Comparison of ENCODE assay signal across 26 mouse cellular contexts in the genomic region with DNA sequence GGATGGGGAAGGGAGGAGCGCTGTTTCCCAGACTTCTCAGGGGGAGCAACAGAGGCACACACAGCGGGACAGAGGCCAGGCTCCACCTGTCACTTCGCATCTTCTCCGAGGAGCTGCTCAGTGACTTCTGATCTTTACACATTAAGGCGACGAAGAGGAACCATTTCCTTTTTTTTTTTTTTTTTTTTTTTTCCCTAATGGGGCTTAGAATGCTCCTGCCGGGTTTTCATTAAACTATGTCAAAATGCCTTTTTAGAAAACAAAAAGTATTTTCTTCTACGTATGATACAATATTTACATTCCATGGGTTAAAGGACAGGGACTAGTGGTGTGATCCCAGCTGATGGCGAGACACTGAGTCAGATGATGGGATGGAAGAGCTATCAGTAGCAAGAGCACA. TPM values are rescaled to one million over a fixed set of nuclear protein-coding genes. Genes with fewer than 3 reads are reported as not detected.
A peak's percentile ranks its signal among the peaks of the same experiment; 100 is the strongest.
DNase-seq lines count a peak whose midpoint lies in the region; ATAC-seq and TF ChIP-seq lines count a peak whose summit lies in the region.
"Had no signal": no experiment of that assay in that cellular context is flagged by ENCODE, and none has a peak within 500 bp of the region (broad histone marks: within the 10 kb centered on the region; RNA-seq: fewer than 3 reads in every experiment).

No protein-coding gene starts in this region.

- H3K4me3 ChIP-seq in heart, postnatal 0 days (ENCODE audit: low read depth, low read length): no peak overlapping the region
- H3K4me3 ChIP-seq in midbrain, embryonic 13.5 days (replicated peaks): no peak overlapping the region
- H3K4me3 ChIP-seq in midbrain, postnatal 0 days (ENCODE audit: low read depth, low read length): no peak overlapping the region
- H3K4me3 ChIP-seq in macrophage (ENCODE audit: inconsistent target): no peak overlapping the region
- H3K4me3 ChIP-seq: embryonic facial prominence, embryonic 15.5 days; forebrain, embryonic 10.5 days; left cerebral cortex, adult 2 months; stomach, embryonic 15.5 days had no signal

- 88% methylated on average over 9 of the region's 9 CpGs for WGBS in heart, postnatal 0 days
- WGBS in midbrain, embryonic 13.5 days: 93% methylated on average over 9 of the region's 9 CpGs
- WGBS in midbrain, postnatal 0 days: 87% methylated on average over 9 of the region's 9 CpGs
- WGBS in macrophage (ENCODE audit: missing documents): 81% methylated on average over 9 of the region's 9 CpGs

- no peak for TF ChIP-seq EP300 in heart, postnatal 0 days (IDR thresholded peaks at IDR 0.05; ENCODE audit: low read depth)

- no peaks in the 10 kb centered on the region for H3K4me1 ChIP-seq in heart, postnatal 0 days (ENCODE audit: control insufficient read depth, insufficient read depth)
- no peaks in the 10 kb centered on the region for H3K4me1 ChIP-seq in midbrain, embryonic 13.5 days (replicated peaks)
- H3K4me1 ChIP-seq in midbrain, postnatal 0 days (ENCODE audit: insufficient read depth, low read length): no peaks in the 10 kb centered on the region
- H3K4me1 ChIP-seq: embryonic facial prominence, embryonic 15.5 days; forebrain, embryonic 10.5 days; stomach, embryonic 15.5 days had no signal

- no peaks in the 10 kb centered on the region for H3K27me3 ChIP-seq in heart, postnatal 0 days (ENCODE audit: control insufficient read depth, insufficient read depth, low read length)
- no peaks in the 10 kb centered on the region for H3K27me3 ChIP-seq in midbrain, embryonic 13.5 days
- H3K27me3 ChIP-seq in midbrain, postnatal 0 days (ENCODE audit: insufficient read depth, low read length): no peaks in the 10 kb centered on the region
- H3K27me3 ChIP-seq: embryonic facial prominence, embryonic 15.5 days; stomach, embryonic 15.5 days had no signal

- H3K9me3 ChIP-seq in heart, postnatal 0 days (replicated peaks; ENCODE audit: control insufficient read depth, low read length): peaks cover 7% of the 10 kb centered on the region
- peaks cover 17% of the 10 kb centered on the region for H3K9me3 ChIP-seq in midbrain, embryonic 13.5 days
- H3K9me3 ChIP-seq in midbrain, postnatal 0 days (ENCODE audit: low read length): no peaks in the 10 kb centered on the region
- H3K9me3 ChIP-seq: stomach, embryonic 15.5 days had no signal

- H3K27ac ChIP-seq in heart, postnatal 0 days (ENCODE audit: low read depth): peak overlapping the region; percentile 35; the same call in 1 of the 2 replicates
- H3K27ac ChIP-seq in midbrain, embryonic 13.5 days: 0 out of 2 replicates have a peak overlapping the region, but pooled peaks have one; percentile 5
- H3K27ac ChIP-seq in midbrain, postnatal 0 days (ENCODE audit: low read depth, low read length): no peak overlapping the region
- peak overlapping the region; percentile 85 for H3K27ac ChIP-seq in macrophage
- H3K27ac ChIP-seq: embryonic facial prominence, embryonic 15.5 days; forebrain, embryonic 10.5 days; left cerebral cortex, adult 2 months; stomach, embryonic 15.5 days had no signal

- H3K9ac ChIP-seq in heart, postnatal 0 days (replicated peaks; ENCODE audit: low read depth, low read length): no peak overlapping the region
- no peak overlapping the region for H3K9ac ChIP-seq in midbrain, embryonic 13.5 days (replicated peaks)
- no peak overlapping the region for H3K9ac ChIP-seq in midbrain, postnatal 0 days (replicated peaks; ENCODE audit: low read length, poor library complexity, severe bottlenecking)
- H3K9ac ChIP-seq: embryonic facial prominence, embryonic 15.5 days; stomach, embryonic 15.5 days had no signal

- no peak for DNase-seq in heart, postnatal 0 days (ENCODE audit: low spot score)
- DNase-seq in heart, adult 8-10 months (ENCODE audit: low spot score): no peak
- DNase-seq in midbrain, postnatal 0 days (ENCODE audit: low spot score): no peak
- DNase-seq in thymus, postnatal 36 days: no peak
- DNase-seq: adrenal gland, postnatal 36 days; cerebellum, adult 11 months; cerebellum, adult 9-11 months; gastrocnemius, postnatal 25 days; heart, postnatal 4 days; kidney, adult 18-20 months; kidney, postnatal 4 days; layer of hippocampus, adult 9-11 months; left cerebral cortex, postnatal 4 days; liver; right cerebral cortex, postnatal 4 days; thymus, adult 18-20 months; thymus, postnatal 4 days had no signal

- no peak for ATAC-seq in heart, postnatal 0 days (ENCODE audit: insufficient read depth, low read depth)
- no peak for ATAC-seq in midbrain, embryonic 13.5 days
- ATAC-seq in midbrain, postnatal 0 days (ENCODE audit: low FRiP score): no peak
- ATAC-seq in erythroblast, adult 5-6 weeks (replicated peaks; ENCODE audit: low FRiP score, poor library complexity, severe bottlenecking): no peak
- ATAC-seq: forebrain, embryonic 16.5 days had no signal

- H3K79me2 ChIP-seq in macrophage (ENCODE audit: inconsistent target): no peaks in the 10 kb centered on the region

- H3K4me2 ChIP-seq in heart, postnatal 0 days (ENCODE audit: low read depth, low read length): no peak overlapping the region
- no peak overlapping the region for H3K4me2 ChIP-seq in midbrain, embryonic 13.5 days (replicated peaks)
- H3K4me2 ChIP-seq in midbrain, postnatal 0 days (ENCODE audit: low read depth, low read length, poor library complexity, severe bottlenecking): no peak overlapping the region
- H3K4me2 ChIP-seq: embryonic facial prominence, embryonic 15.5 days; midbrain, embryonic 11.5 days; stomach, embryonic 15.5 days had no signal

- no peak for TF ChIP-seq CTCF in heart, postnatal 0 days (IDR thresholded peaks at IDR 0.05; ENCODE audit: low read depth)
- TF ChIP-seq CTCF in midbrain, postnatal 0 days (IDR thresholded peaks at IDR 0.05): no peak

- peaks cover 12% of the 10 kb centered on the region for H3K36me3 ChIP-seq in heart, postnatal 0 days (replicated peaks; ENCODE audit: control insufficient read depth, insufficient read depth, low read length)
- H3K36me3 ChIP-seq in midbrain, embryonic 13.5 days: peaks cover 84% of the 10 kb centered on the region
- peaks cover 44% of the 10 kb centered on the region for H3K36me3 ChIP-seq in midbrain, postnatal 0 days (ENCODE audit: insufficient read depth, low read length)
- H3K36me3 ChIP-seq in macrophage (ENCODE audit: inconsistent target): no peaks in the 10 kb centered on the region

RNA-seq across cellular contexts. Expression of gene Rit1, which starts 28.9 kb away (rescaled TPM):
- total RNA-seq in heart, postnatal 0 days (2014; rRNA removed; ENCODE audit: low replicate concordance): 65.8 and 82.6 TPM in 2 replicates
- polyA plus RNA-seq in heart, postnatal 0 days (2015; fragmentation: Nextera tagmentation; extraction: Ambion mirVana): 85.4 and 119 TPM in 2 replicates
- 10 to 100 TPM; 61.8 to 76.1 (median 67.9) TPM for total RNA-seq in heart, adult 8-10 months (2022)
- 51.1 and 52.1 TPM in 2 replicates for polyA plus RNA-seq in midbrain, embryonic 13.5 days (2015; fragmentation: Nextera tagmentation; extraction: Ambion mirVana)
- 78.1 and 88.3 TPM in 2 replicates for total RNA-seq in midbrain, postnatal 0 days (2014; rRNA removed)
- polyA plus RNA-seq in midbrain, postnatal 0 days (2015; fragmentation: Nextera tagmentation; extraction: Ambion mirVana): 73.5 and 81.3 TPM in 2 replicates
- total RNA-seq in macrophage (2018; cell fraction: chromatin; rRNA removed): 10 to 100 TPM; 12.0 to 87.7 (median 38.8) TPM
- total RNA-seq in macrophage (2018; cell fraction: cytosol; rRNA removed): 100 to 1,000 TPM in 1 of 26 experiments, 10 to 100 TPM in 25; 33.3 to 101 (median 76.8) TPM
- total RNA-seq in macrophage (2018; cell fraction: nucleus; rRNA removed): 10 to 100 TPM; 17.8 to 72.3 (median 36.9) TPM
- 63.4 to 99.3 TPM (median 90.4 TPM) in 3 replicates for polyA plus RNA-seq in macrophage (2018)
- total RNA-seq in erythroblast, adult 5-6 weeks (2015; ENCODE audit: low replicate concordance): 99.9 and 111 TPM in 2 replicates
- total RNA-seq in erythroblast, adult 5-6 weeks (2017; ENCODE audit: low replicate concordance): 90.6 and 102 TPM in 2 replicates

RNA-seq across cellular contexts. Expression of gene Syt11, which starts 29.4 kb away (rescaled TPM):
- 3.5 and 13.4 TPM in 2 replicates for total RNA-seq in heart, postnatal 0 days (2014; rRNA removed; ENCODE audit: low replicate concordance)
- 3.2 and 4.7 TPM in 2 replicates for polyA plus RNA-seq in heart, postnatal 0 days (2015; fragmentation: Nextera tagmentation; extraction: Ambion mirVana)
- 1 to 10 TPM; 6.4 to 9.0 (median 7.7) TPM for total RNA-seq in heart, adult 8-10 months (2022)
- polyA plus RNA-seq in midbrain, embryonic 13.5 days (2015; fragmentation: Nextera tagmentation; extraction: Ambion mirVana): 200 and 211 TPM in 2 replicates
- total RNA-seq in midbrain, postnatal 0 days (2014; rRNA removed): 142 and 150 TPM in 2 replicates
- polyA plus RNA-seq in midbrain, postnatal 0 days (2015; fragmentation: Nextera tagmentation; extraction: Ambion mirVana): 243 and 246 TPM in 2 replicates
- total RNA-seq in macrophage (2018; cell fraction: chromatin; rRNA removed): 1 to 10 TPM in 23 of 26 experiments, under 1 TPM in 3; 0.34 to 9.5 (median 2.6) TPM
- total RNA-seq in macrophage (2018; cell fraction: cytosol; rRNA removed): 10 to 100 TPM in 4 of 26 experiments, 1 to 10 TPM in 22; 5.2 to 11.7 (median 8.2) TPM
- 10 to 100 TPM in 10 of 26 experiments, 1 to 10 TPM in 16; 2.4 to 20.5 (median 9.3) TPM for total RNA-seq in macrophage (2018; cell fraction: nucleus; rRNA removed)
- 6.1 to 6.8 TPM (median 6.2 TPM) in 3 replicates for polyA plus RNA-seq in macrophage (2018)
- 0.19 TPM in 1 of 2 replicates, not detected in the other for total RNA-seq in erythroblast, adult 5-6 weeks (2015; ENCODE audit: low replicate concordance)
- 0.85 TPM in 1 of 2 replicates, not detected in the other for total RNA-seq in erythroblast, adult 5-6 weeks (2017; ENCODE audit: low replicate concordance)

RNA-seq across cellular contexts. Expression of gene Khdc4, which starts 59.9 kb away (rescaled TPM):
- 96.2 and 102 TPM in 2 replicates for total RNA-seq in heart, postnatal 0 days (2014; rRNA removed; ENCODE audit: low replicate concordance)
- 44.4 and 46.2 TPM in 2 replicates for polyA plus RNA-seq in heart, postnatal 0 days (2015; fragmentation: Nextera tagmentation; extraction: Ambion mirVana)
- 10 to 100 TPM; 26.3 to 31.5 (median 27.8) TPM for total RNA-seq in heart, adult 8-10 months (2022)
- 102 and 105 TPM in 2 replicates for polyA plus RNA-seq in midbrain, embryonic 13.5 days (2015; fragmentation: Nextera tagmentation; extraction: Ambion mirVana)
- 71.8 and 96.5 TPM in 2 replicates for total RNA-seq in midbrain, postnatal 0 days (2014; rRNA removed)
- 66.8 and 70.5 TPM in 2 replicates for polyA plus RNA-seq in midbrain, postnatal 0 days (2015; fragmentation: Nextera tagmentation; extraction: Ambion mirVana)
- 100 to 1,000 TPM; 198 to 376 (median 277) TPM for total RNA-seq in macrophage (2018; cell fraction: chromatin; rRNA removed)
- 10 to 100 TPM; 20.0 to 34.1 (median 23.1) TPM for total RNA-seq in macrophage (2018; cell fraction: cytosol; rRNA removed)
- 100 to 1,000 TPM; 123 to 220 (median 167) TPM for total RNA-seq in macrophage (2018; cell fraction: nucleus; rRNA removed)
- 23.7 to 38.1 TPM (median 25.0 TPM) in 3 replicates for polyA plus RNA-seq in macrophage (2018)
- 25.0 and 29.5 TPM in 2 replicates for total RNA-seq in erythroblast, adult 5-6 weeks (2015; ENCODE audit: low replicate concordance)
- total RNA-seq in erythroblast, adult 5-6 weeks (2017; ENCODE audit: low replicate concordance): 19.9 and 23.4 TPM in 2 replicates
